Mouse (Mus musculus): ENCODE results near the gene Gm37240. TPM values are rescaled to one million over a fixed set of nuclear protein-coding genes. Genes with fewer than 3 reads are reported as not detected.
A peak's percentile ranks its signal among the peaks of the same experiment; 100 is the strongest.

Gene Gm37240
- polyA plus RNA-seq, 1 experiment: 0.53 TPM

DNA sequence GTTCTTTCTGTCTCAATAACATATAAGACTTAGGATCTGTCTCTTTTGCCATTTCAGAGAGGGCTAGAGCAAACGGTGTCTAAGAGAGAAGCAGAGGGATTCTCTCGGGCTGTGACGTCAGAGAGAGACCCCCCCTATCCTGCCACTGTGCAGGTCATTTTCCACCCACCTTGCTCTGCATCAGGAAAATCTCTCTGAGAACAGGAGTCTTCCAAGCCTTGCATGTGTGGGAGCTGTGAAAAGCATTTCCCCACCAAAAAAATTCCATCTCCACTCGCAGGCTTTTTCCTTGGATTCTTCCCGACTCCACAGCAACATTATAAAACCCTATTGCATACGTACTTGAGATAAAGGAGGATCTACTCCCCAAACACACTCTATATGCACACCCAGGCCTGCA is 572.4 kb downstream of the Gm37240 start:
- no peak for DNase-seq (ENCODE audit: low read depth)
- TF ChIP-seq CTCF (IDR thresholded peaks at IDR 0.05; ENCODE audit: borderline replicate concordance, extremely low read depth, insufficient read depth, insufficient read length) (no peak), POLR2A (IDR thresholded peaks at IDR 0.05; ENCODE audit: borderline replicate concordance, extremely low read depth, insufficient read depth, insufficient read length, poor library complexity, severe bottlenecking) (no peak)

DNA sequence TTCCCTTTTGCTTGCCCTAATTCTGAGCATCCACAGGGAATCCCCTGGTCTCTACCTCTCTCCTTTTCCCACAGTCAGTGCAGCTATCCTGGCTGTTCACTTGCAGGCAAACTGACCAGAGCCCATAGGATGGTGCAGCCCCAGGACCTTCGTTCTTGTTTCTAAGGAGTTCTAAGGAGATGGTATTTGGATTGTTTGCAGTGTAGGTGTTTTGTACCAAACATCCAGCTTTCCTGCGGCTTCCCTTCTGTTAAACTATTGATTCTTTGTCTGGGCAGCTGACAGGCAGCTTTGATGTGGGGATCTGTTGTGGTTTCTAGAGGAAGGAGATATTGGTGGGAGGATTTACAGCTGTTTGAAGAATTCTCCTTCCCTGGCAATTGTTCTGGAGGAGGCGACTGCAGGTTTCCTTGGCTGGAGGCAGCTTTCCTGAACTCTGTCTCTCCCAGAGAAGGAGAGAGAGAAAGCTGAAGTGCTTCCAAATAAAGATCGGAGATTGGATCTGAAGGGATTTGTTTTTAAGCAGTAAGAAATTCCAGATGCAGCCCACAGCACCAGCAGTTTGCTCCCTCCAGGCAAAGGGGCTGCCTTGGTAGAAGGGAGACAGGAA is 573.6 kb downstream of the Gm37240 start:
- peak; percentile 30 for DNase-seq (ENCODE audit: low read depth)
- no peak for TF ChIP-seq CTCF (IDR thresholded peaks at IDR 0.05; ENCODE audit: borderline replicate concordance, extremely low read depth, insufficient read depth, insufficient read length)
- no peak for TF ChIP-seq POLR2A (IDR thresholded peaks at IDR 0.05; ENCODE audit: borderline replicate concordance, extremely low read depth, insufficient read depth, insufficient read length, poor library complexity, severe bottlenecking)

DNA sequence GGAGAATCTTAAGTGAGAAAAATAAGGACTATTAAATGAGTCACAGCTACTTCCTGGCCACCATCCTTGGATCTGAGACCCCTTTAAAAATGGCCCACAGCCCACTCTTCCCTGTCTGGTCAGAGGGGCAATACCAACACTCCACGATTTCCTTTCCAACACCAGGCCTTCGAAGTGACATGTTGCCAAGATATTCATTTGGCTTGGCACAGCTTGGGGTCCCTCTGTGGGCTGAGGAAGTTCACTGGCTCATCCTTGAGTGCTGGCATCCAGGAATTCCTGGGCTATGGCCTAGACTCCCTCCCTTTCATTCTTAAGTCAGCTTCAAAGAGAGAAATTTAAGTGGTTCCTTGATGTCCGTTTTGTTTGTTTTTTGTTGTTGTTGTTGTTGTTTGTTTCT is 576.1 kb downstream of the Gm37240 start:
- DNase-seq (ENCODE audit: low read depth): no peak
- TF ChIP-seq CTCF (IDR thresholded peaks at IDR 0.05; ENCODE audit: borderline replicate concordance, extremely low read depth, insufficient read depth, insufficient read length): no peak
- no peak for TF ChIP-seq POLR2A (IDR thresholded peaks at IDR 0.05; ENCODE audit: borderline replicate concordance, extremely low read depth, insufficient read depth, insufficient read length, poor library complexity, severe bottlenecking)

DNA sequence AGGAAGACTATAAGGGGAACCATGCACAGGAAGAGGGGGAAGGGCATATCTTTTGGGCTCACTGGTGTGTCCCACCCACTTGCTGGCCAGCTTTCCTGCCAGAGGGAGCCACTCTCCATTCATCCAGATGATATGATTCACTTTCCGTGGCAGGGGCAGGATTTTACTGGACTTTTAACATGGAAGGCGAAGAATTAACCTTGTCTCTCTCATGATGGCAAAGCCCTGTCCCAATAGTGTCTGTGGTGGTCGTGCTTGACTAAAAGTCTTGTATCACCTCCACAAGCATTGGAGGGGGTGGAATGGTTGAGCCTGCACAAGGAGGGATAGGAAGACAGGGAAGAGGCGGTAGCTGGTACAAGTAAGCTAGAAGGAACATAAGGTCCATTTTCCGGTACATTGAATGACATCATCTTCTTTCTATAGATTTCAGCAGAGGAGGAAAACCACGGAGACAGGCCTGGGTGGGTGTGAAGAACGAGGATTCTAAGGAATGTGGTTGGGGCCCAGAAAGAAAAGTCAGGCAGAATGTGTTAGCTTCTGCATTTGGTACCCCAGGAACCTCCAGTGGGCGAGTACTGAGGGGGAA is 576.8 kb downstream of the Gm37240 start:
- TF ChIP-seq CTCF (IDR thresholded peaks at IDR 0.05; ENCODE audit: borderline replicate concordance, extremely low read depth, insufficient read depth, insufficient read length) (no peak), POLR2A (IDR thresholded peaks at IDR 0.05; ENCODE audit: borderline replicate concordance, extremely low read depth, insufficient read depth, insufficient read length, poor library complexity, severe bottlenecking) (no peak)
- DNase-seq (ENCODE audit: low read depth): no peak

DNA sequence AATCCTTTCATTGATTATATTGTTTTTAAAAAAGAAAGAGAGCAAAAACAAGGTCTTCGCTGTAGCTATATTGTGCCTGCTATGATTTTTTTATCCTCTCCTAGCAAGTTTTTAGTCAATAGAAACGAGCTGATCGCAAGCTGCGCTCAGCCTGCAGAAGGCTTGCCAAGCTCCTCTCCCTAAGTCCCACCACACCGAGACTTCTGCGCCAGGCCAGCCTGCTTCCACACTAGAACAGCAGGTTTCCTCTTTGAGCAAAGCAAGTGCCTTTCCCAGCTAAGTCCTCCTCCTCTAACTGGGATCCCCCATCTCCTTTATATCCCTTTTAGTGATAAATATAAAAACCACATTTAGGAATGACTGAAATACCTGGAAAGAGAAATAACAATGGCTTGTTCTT is 578.1 kb downstream of the Gm37240 start:
- no peak for TF ChIP-seq POLR2A (IDR thresholded peaks at IDR 0.05; ENCODE audit: borderline replicate concordance, extremely low read depth, insufficient read depth, insufficient read length, poor library complexity, severe bottlenecking)
- no peak for TF ChIP-seq CTCF (IDR thresholded peaks at IDR 0.05; ENCODE audit: borderline replicate concordance, extremely low read depth, insufficient read depth, insufficient read length)
- DNase-seq (ENCODE audit: low read depth): no peak

DNA sequence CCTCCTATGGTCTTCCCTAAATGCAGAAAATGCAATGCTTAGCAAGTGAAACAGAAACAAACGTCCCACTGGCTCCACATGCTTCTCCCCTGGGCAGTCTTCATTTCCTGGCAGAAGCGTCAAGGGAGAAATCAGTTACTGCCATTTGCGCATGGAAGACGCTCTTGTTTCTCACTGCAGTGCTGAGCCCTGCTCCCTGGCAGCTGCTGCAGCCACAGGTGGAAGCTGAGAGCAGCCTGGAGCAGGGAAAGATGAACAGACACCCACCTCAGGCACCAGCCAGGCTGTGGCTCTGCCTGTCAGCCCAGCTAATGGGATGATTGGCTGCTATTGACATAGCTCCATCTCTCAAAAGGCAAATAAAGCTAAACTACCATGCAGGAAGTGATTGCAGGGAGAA is 578.6 kb downstream of the Gm37240 start:
- DNase-seq (ENCODE audit: low read depth): no peak
- no peak for TF ChIP-seq CTCF (IDR thresholded peaks at IDR 0.05; ENCODE audit: borderline replicate concordance, extremely low read depth, insufficient read depth, insufficient read length)
- TF ChIP-seq POLR2A (IDR thresholded peaks at IDR 0.05; ENCODE audit: borderline replicate concordance, extremely low read depth, insufficient read depth, insufficient read length, poor library complexity, severe bottlenecking): no peak

DNA sequence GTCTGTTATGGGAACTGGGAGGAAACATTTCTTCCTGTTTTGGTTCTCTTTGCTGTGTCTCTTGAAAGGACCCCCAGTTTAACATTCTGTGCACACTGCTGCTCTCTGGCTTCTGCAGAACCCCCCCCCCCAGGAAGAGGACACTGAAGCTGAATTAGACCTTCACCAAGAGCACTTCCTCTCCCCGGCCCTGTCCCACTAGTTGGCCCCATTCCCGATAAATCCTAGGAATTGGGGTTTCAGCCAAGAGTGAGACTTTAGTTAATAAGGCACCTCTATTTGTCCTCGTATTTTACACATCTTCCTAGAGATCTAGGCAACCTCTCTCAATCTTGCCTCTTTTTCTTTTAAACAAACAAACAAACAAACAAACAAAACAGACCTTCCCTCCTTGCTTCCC is 585.5 kb downstream of the Gm37240 start:
- TF ChIP-seq CTCF (IDR thresholded peaks at IDR 0.05; ENCODE audit: borderline replicate concordance, extremely low read depth, insufficient read depth, insufficient read length) (no peak), POLR2A (IDR thresholded peaks at IDR 0.05; ENCODE audit: borderline replicate concordance, extremely low read depth, insufficient read depth, insufficient read length, poor library complexity, severe bottlenecking) (no peak)
- no peak for DNase-seq (ENCODE audit: low read depth)

DNA sequence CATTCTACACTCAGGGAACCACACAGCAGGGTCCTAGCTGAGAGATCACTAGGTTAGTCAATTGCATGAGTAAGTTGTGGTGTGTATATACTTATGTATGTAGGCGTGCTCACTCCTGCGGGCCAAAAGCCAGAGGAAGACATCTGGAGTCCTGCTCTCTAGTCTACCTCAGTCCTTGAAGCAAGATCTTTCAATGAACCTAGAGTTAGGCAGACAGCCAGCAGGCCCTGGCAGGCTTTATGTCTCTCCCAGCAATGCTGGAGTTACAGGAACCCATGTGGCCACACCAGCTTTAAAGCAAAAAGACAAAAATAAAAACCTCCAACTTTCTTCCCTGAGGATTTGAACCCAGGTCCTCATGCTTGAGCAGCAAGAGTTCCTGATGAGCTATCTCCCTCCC is 586.0 kb downstream of the Gm37240 start:
- no peak for DNase-seq (ENCODE audit: low read depth)

DNA sequence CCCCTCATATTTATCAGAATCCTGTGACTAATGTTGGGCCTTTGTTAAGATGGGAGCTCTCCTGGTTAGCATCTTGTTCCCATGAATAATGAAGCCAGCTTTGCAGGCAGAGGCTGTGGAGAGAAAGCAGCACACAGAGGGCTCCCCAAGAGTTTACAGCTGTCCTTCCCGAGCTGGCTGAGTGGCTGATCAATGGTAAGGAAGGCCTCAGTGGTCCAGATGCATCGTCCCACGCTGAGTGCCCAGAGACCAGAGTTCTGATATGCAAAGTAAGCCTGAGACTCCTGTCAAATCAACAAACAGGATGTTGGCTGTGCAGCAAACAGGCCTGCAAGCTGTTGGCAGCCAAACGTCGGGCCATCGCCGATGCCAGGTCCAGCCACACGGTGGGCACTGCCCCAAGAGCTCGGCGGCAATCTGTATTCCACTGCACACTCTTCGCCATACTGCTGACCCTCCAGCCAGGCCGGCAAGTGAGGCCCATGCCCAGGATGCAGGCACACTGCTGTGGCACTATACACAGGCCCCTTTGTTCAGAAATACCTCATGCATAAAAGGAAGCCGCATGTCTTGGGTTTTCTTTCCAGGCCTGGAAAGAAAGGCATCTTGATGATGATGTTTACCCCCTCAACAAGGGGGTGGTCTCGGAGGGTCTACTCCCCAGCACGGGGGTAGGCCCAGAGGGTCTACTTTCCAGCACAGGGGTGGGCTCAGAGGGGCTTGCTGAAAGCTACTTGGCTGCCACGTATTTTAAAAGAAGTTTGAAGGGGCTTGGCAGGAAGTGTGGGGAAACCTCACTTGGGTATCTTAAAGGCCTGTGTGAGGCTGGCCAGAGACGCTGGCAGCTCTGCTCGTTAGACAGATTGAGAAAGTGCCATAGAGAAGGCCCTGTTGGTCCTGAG is 587.4 kb downstream of the Gm37240 start:
- 0 out of 2 replicates have a peak, but pooled peaks have one; percentile 7 for TF ChIP-seq CTCF (IDR thresholded peaks at IDR 0.05; ENCODE audit: borderline replicate concordance, extremely low read depth, insufficient read depth, insufficient read length)
- TF ChIP-seq POLR2A (IDR thresholded peaks at IDR 0.05; ENCODE audit: borderline replicate concordance, extremely low read depth, insufficient read depth, insufficient read length, poor library complexity, severe bottlenecking): no peak

More for the DNA sequence above, 586.0 kb downstream of the Gm37240 start:
- no peak for TF ChIP-seq CTCF (IDR thresholded peaks at IDR 0.05; ENCODE audit: borderline replicate concordance, extremely low read depth, insufficient read depth, insufficient read length)
- TF ChIP-seq POLR2A (IDR thresholded peaks at IDR 0.05; ENCODE audit: borderline replicate concordance, extremely low read depth, insufficient read depth, insufficient read length, poor library complexity, severe bottlenecking): no peak

DNA sequence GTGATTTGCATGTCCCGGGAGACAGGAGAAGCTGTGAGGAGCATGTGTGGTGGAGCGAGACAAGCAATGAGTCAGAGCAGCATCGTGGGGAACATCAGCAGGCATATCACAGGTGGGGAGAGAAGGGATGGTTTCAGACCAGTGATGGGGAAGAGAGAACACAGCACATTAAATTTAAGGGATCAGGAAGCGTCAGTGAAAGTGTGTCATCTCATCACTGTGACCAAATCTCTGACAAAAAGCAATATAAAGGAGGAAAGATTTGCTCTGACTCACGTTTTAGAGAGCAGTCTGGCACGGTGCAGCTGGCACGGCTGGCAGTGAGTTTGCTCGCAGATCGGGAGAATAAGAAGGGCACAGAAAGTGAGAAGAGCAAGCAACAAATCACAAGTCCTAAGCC is 592.1 kb downstream of the Gm37240 start:
- TF ChIP-seq CTCF (IDR thresholded peaks at IDR 0.05; ENCODE audit: borderline replicate concordance, extremely low read depth, insufficient read depth, insufficient read length): no peak
- no peak for TF ChIP-seq POLR2A (IDR thresholded peaks at IDR 0.05; ENCODE audit: borderline replicate concordance, extremely low read depth, insufficient read depth, insufficient read length, poor library complexity, severe bottlenecking)

More for the DNA sequence above, 587.4 kb downstream of the Gm37240 start:
- DNase-seq (ENCODE audit: low read depth): peak; percentile 94

DNA sequence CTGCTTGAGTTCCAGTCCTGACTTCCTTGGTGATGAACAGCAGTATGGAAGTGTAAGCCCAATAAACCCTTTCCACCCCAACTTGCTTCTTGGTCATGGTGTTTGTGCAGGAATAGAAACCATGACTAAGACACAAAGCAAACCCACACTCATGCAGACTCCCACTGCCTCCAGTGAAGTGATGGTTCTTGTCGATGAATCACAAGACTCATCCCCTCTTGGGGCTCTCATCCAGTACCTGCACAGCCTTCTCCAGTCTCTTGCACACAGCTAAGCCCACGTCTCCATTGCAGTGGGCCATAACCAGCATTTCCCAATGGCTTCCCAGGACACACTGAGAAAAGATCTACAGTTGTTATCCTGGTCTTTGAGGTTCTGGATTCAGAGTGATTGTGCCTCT is 599.7 kb downstream of the Gm37240 start:
- no peak for DNase-seq (ENCODE audit: low read depth)
- TF ChIP-seq POLR2A (IDR thresholded peaks at IDR 0.05; ENCODE audit: borderline replicate concordance, extremely low read depth, insufficient read depth, insufficient read length, poor library complexity, severe bottlenecking) (no peak), CTCF (IDR thresholded peaks at IDR 0.05; ENCODE audit: borderline replicate concordance, extremely low read depth, insufficient read depth, insufficient read length) (no peak)

More for the DNA sequence above, 592.1 kb downstream of the Gm37240 start:
- DNase-seq (ENCODE audit: low read depth): no peak
